Mouse (Mus musculus) embryo, embryonic 10 days (tissue): ENCODE results near the gene Tiam1.

Experiments used
- DNase-seq: peaks from one replicate; pipeline ENCODE4 v3.0.0-alpha.2; 2015; ENCODE audit warnings: low spot score

The Tiam1 gene

GRCm38 (mm10) chr16:90051051-90051450 is 92.5 kb downstream of the Tiam1 start:
- no peak for DNase-seq

GRCm38 (mm10) chr16:90047841-90048240 is 95.7 kb downstream of the Tiam1 start:
- no peak for DNase-seq

- DNase-seq, result no peak
These were observed 96.9 kb downstream of the Tiam1 start for GRCm38 (mm10) chr16:90046494-90047158.

GRCm38 (mm10) chr16:90045611-90046010 is 98.0 kb downstream of the Tiam1 start:
- DNase-seq, result no peak

GRCm38 (mm10) chr16:90044004-90044754 is 99.4 kb downstream of the Tiam1 start:
- DNase-seq, result no peak

- no peak for DNase-seq
These were observed 100.7 kb downstream of the Tiam1 start for GRCm38 (mm10) chr16:90042874-90043273.

- DNase-seq, result no peak
These were observed 101.2 kb downstream of the Tiam1 start for GRCm38 (mm10) chr16:90042386-90042785.

- no peak for DNase-seq
These were observed 102.7 kb downstream of the Tiam1 start for GRCm38 (mm10) chr16:90040771-90041364.

- no peak for DNase-seq
These were observed 107.9 kb downstream of the Tiam1 start for GRCm38 (mm10) chr16:90035595-90036110.

GRCm38 (mm10) chr16:90030355-90030754 is 113.2 kb downstream of the Tiam1 start:
- no peak for DNase-seq

GRCm38 (mm10) chr16:90027886-90028285 is 115.7 kb downstream of the Tiam1 start:
- no peak for DNase-seq

GRCm38 (mm10) chr16:90025526-90026172 is 117.9 kb downstream of the Tiam1 start:
- DNase-seq, result no peak

GRCm38 (mm10) chr16:90023665-90024010 is 119.9 kb downstream of the Tiam1 start:
- DNase-seq, result no peak

GRCm38 (mm10) chr16:90022932-90023664 is 120.5 kb downstream of the Tiam1 start:
- no peak for DNase-seq

- no peak for DNase-seq
These were observed 127.5 kb downstream of the Tiam1 start for GRCm38 (mm10) chr16:90016046-90016445.

- DNase-seq, result no peak
These were observed 129.0 kb downstream of the Tiam1 start for GRCm38 (mm10) chr16:90014596-90014995.

GRCm38 (mm10) chr16:90011521-90012181 is 131.9 kb downstream of the Tiam1 start:
- peak; percentile 79 for DNase-seq

GRCm38 (mm10) chr16:90008504-90008903 is 135.1 kb downstream of the Tiam1 start:
- no peak for DNase-seq

- no peak for DNase-seq
These were observed 136.1 kb downstream of the Tiam1 start for GRCm38 (mm10) chr16:90007391-90007977.

- DNase-seq, result no peak
These were observed 140.0 kb downstream of the Tiam1 start for GRCm38 (mm10) chr16:90003556-90003955.

- no peak for DNase-seq
These were observed 148.4 kb downstream of the Tiam1 start for GRCm38 (mm10) chr16:89995155-89995554.
